ENCODE assay signal across 10 mouse cellular contexts in the genomic region with DNA sequence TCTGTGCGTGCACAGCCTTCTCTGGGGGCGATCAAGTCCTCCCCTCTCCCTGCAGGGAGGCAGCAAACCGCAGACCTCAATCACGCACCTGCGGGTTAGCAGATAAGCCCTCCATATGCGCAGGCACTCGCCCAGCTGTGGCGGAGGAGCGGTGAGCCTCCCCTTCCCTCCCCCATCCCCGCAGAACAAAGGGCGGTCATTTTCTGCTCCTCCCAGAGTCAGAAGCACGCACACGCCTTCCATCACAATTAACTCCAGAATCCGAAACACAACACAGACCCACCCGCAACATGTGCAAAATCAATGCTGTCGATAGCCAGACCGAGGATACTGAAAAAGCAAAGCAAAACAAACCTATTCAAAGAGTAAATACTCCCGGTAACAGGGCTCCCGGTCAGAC. TPM values are rescaled to one million over a fixed set of nuclear protein-coding genes. Genes with fewer than 3 reads are reported as not detected.
A peak's percentile ranks its signal among the peaks of the same experiment; 100 is the strongest.
DNase-seq lines count a peak whose midpoint lies in the region; ATAC-seq lines count a peak whose summit lies in the region.
"Had no signal": no experiment of that assay in that cellular context is flagged by ENCODE, and none has a peak within 500 bp of the region (broad histone marks: within the 10 kb centered on the region; RNA-seq: fewer than 3 reads in every experiment).

No protein-coding gene starts in this region.

- ATAC-seq in midbrain, embryonic 13.5 days, result peak; percentile 84

- no peaks in the 10 kb centered on the region for H3K9me3 ChIP-seq in hindbrain, embryonic 10.5 days
- no peaks in the 10 kb centered on the region for H3K9me3 ChIP-seq in midbrain, embryonic 13.5 days

- peaks cover 60% of the 10 kb centered on the region for H3K27me3 ChIP-seq in hindbrain, embryonic 10.5 days (ENCODE audit: insufficient read depth, poor library complexity, severe bottlenecking)
- H3K27me3 ChIP-seq in midbrain, embryonic 13.5 days, result 0 out of 2 replicates have a peak, but pooled peaks cover 6% of the 10 kb centered on the region

- H3K9ac ChIP-seq in midbrain, embryonic 13.5 days (replicated peaks), result peak overlapping the region; percentile 40

- DNase-seq in R1 (ENCODE audit: low read depth, low spot score), result peak; percentile 85
- DNase-seq in embryo, embryonic 11 days, result peak; percentile 63
- DNase-seq in hindbrain, embryonic 10.5 days (ENCODE audit: low spot score), result peak; percentile 49
- DNase-seq in right cerebral cortex, adult 2 months (ENCODE audit: low spot score in 2 of 2), result no peak
- DNase-seq in cerebellum, adult 8-10 months, result no peak
- DNase-seq in adrenal gland, adult (ENCODE audit: inconsistent age in 2 of 2, low spot score in 1 of 2), result no peak
- no peak for DNase-seq in kidney, postnatal 25 days
- DNase-seq: kidney, adult 11 months had no signal

- peak overlapping the region; percentile 44 for H3K4me3 ChIP-seq in hindbrain, embryonic 10.5 days
- peak overlapping the region; percentile 23 for H3K4me3 ChIP-seq in midbrain, embryonic 13.5 days (replicated peaks)
- H3K4me3 ChIP-seq: myocyte had no signal

- WGBS in hindbrain, embryonic 10.5 days, result 1% methylated on average over 19 of the region's 19 CpGs
- WGBS in midbrain, embryonic 13.5 days, result under 1% methylated on average over 19 of the region's 19 CpGs

- no peaks in the 10 kb centered on the region for H3K36me3 ChIP-seq in hindbrain, embryonic 10.5 days
- H3K36me3 ChIP-seq in midbrain, embryonic 13.5 days, result no peaks in the 10 kb centered on the region

- peak overlapping the region; percentile 50 for H3K4me2 ChIP-seq in midbrain, embryonic 13.5 days (replicated peaks)

- peaks cover 29% of the 10 kb centered on the region for H3K4me1 ChIP-seq in hindbrain, embryonic 10.5 days (replicated peaks)
- peaks cover 25% of the 10 kb centered on the region for H3K4me1 ChIP-seq in midbrain, embryonic 13.5 days (replicated peaks)

- H3K27ac ChIP-seq in hindbrain, embryonic 10.5 days, result peak overlapping the region; percentile 82
- H3K27ac ChIP-seq in midbrain, embryonic 13.5 days, result peak overlapping the region; percentile 76

RNA-seq across cellular contexts. Expression of a gene that starts 22.4 kb away (rescaled TPM):
- polyA plus RNA-seq in hindbrain, embryonic 10.5 days (2016; fragmentation: Nextera tagmentation; extraction: Ambion mirVana), result 5.5 and 8.8 TPM in 2 replicates
- 14.8 and 18.9 TPM in 2 replicates for polyA plus RNA-seq in midbrain, embryonic 13.5 days (2015; fragmentation: Nextera tagmentation; extraction: Ambion mirVana)
- polyA plus RNA-seq: myocyte had no signal

Comparison
In these comparisons a context has a peak if more than half of its experiments do, and no peak if none do; other contexts are left out.
1. DNase-seq: peak in R1 (single experiment), embryo, embryonic 11 days (single experiment) and hindbrain, embryonic 10.5 days (single experiment); none in right cerebral cortex, adult 2 months (0 of 2), cerebellum, adult 8-10 months (single experiment), adrenal gland, adult (0 of 2) and kidney, postnatal 25 days (0 of 2).